Mouse (Mus musculus): ENCODE measurements at regions not wholly inside any gene's neighbourhood (a gene's known extent, or its start where the extent isn't known, plus 50 kb on each side); places are given as distances from the start of the nearest gene placed in this dataset.
"Not testable (repeated sequence)": the region's sequence is repeated elsewhere in the genome, so short reads cannot be mapped to it uniquely, and the experiment has no call there.

GRCm38 (mm10) chr7:113689131-113689530 is 76.7 kb upstream of the Spon1 start:
- no peak for TF ChIP-seq CTCF (IDR thresholded peaks at IDR 0.05; ENCODE audit: extremely low read depth, insufficient read depth, low read length)
- no peak for TF ChIP-seq POLR2A (IDR thresholded peaks at IDR 0.05; ENCODE audit: extremely low read depth, insufficient read depth, low read length)
- H3K4me1 ChIP-seq (ENCODE audit: control insufficient read depth, insufficient read depth, low read length), result no peaks in the 10 kb centered on the region
- H3K27ac ChIP-seq (ENCODE audit: insufficient read depth, low read length), result no peak overlapping the region
- H3K4me3 ChIP-seq (ENCODE audit: insufficient read depth, low read length), result no peak overlapping the region

- Histone ChIP-seq H3K27ac (ENCODE audit: insufficient read depth, low read length) (no peak overlapping the region), H3K4me1 (ENCODE audit: control insufficient read depth, insufficient read depth, low read length) (no peaks in the 10 kb centered on the region), H3K4me3 (ENCODE audit: insufficient read depth, low read length) (no peak overlapping the region)
- TF ChIP-seq POLR2A (IDR thresholded peaks at IDR 0.05; ENCODE audit: extremely low read depth, insufficient read depth, low read length) (no peak), CTCF (IDR thresholded peaks at IDR 0.05; ENCODE audit: extremely low read depth, insufficient read depth, low read length) (no peak)
Observed at GRCm38 (mm10) chr7:113691756-113692155, 74.0 kb upstream of the Spon1 start.

- Histone ChIP-seq H3K27ac (ENCODE audit: insufficient read depth, low read length) (no peak overlapping the region), H3K4me3 (ENCODE audit: insufficient read depth, low read length) (no peak overlapping the region), H3K4me1 (ENCODE audit: control insufficient read depth, insufficient read depth, low read length) (no peaks in the 10 kb centered on the region)
- TF ChIP-seq CTCF (IDR thresholded peaks at IDR 0.05; ENCODE audit: extremely low read depth, insufficient read depth, low read length), result no peak
- no peak for TF ChIP-seq POLR2A (IDR thresholded peaks at IDR 0.05; ENCODE audit: extremely low read depth, insufficient read depth, low read length)
Observed at GRCm38 (mm10) chr7:113693526-113693925, 72.3 kb upstream of the Spon1 start.

- no peak for TF ChIP-seq CTCF (IDR thresholded peaks at IDR 0.05; ENCODE audit: extremely low read depth, insufficient read depth, low read length)
- no peak for TF ChIP-seq POLR2A (IDR thresholded peaks at IDR 0.05; ENCODE audit: extremely low read depth, insufficient read depth, low read length)
- Histone ChIP-seq H3K4me1 (ENCODE audit: control insufficient read depth, insufficient read depth, low read length) (no peaks in the 10 kb centered on the region), H3K27ac (ENCODE audit: insufficient read depth, low read length) (no peak overlapping the region), H3K4me3 (ENCODE audit: insufficient read depth, low read length) (no peak overlapping the region)
Observed at GRCm38 (mm10) chr7:113694466-113694865, 71.3 kb upstream of the Spon1 start.

- H3K4me3 ChIP-seq (ENCODE audit: insufficient read depth, low read length), result no peak overlapping the region
Observed at GRCm38 (mm10) chr7:113705929-113706328, 59.9 kb upstream of the Spon1 start.

GRCm38 (mm10) chr7:113707596-113707995 is 58.2 kb upstream of the Spon1 start:
- Histone ChIP-seq H3K4me3 (ENCODE audit: insufficient read depth, low read length) (no peak overlapping the region), H3K4me1 (ENCODE audit: control insufficient read depth, insufficient read depth, low read length) (peaks cover 2% of the 10 kb centered on the region; the same call in 1 of the 2 replicates), H3K27ac (ENCODE audit: insufficient read depth, low read length) (no peak overlapping the region)
- TF ChIP-seq POLR2A (IDR thresholded peaks at IDR 0.05; ENCODE audit: extremely low read depth, insufficient read depth, low read length) (no peak), CTCF (IDR thresholded peaks at IDR 0.05; ENCODE audit: extremely low read depth, insufficient read depth, low read length) (no peak)

More at GRCm38 (mm10) chr7:113705929-113706328, 59.9 kb upstream of the Spon1 start:
- no peak overlapping the region for H3K27ac ChIP-seq (ENCODE audit: insufficient read depth, low read length)
- H3K4me1 ChIP-seq (ENCODE audit: control insufficient read depth, insufficient read depth, low read length), result no peaks in the 10 kb centered on the region
- TF ChIP-seq CTCF (IDR thresholded peaks at IDR 0.05; ENCODE audit: extremely low read depth, insufficient read depth, low read length) (no peak), POLR2A (IDR thresholded peaks at IDR 0.05; ENCODE audit: extremely low read depth, insufficient read depth, low read length) (no peak)

GRCm38 (mm10) chr7:113710541-113711270 is 55.1 kb upstream of the Spon1 start:
- TF ChIP-seq CTCF (IDR thresholded peaks at IDR 0.05; ENCODE audit: extremely low read depth, insufficient read depth, low read length) (no peak), POLR2A (IDR thresholded peaks at IDR 0.05; ENCODE audit: extremely low read depth, insufficient read depth, low read length) (no peak)
- Histone ChIP-seq H3K4me1 (ENCODE audit: control insufficient read depth, insufficient read depth, low read length) (peaks cover 2% of the 10 kb centered on the region; the same call in 1 of the 2 replicates), H3K27ac (ENCODE audit: insufficient read depth, low read length) (no peak overlapping the region)

GRCm38 (mm10) chr7:113711356-113711755 is 54.4 kb upstream of the Spon1 start:
- H3K4me3 ChIP-seq (ENCODE audit: insufficient read depth, low read length); H3K4me1 ChIP-seq (ENCODE audit: control insufficient read depth, insufficient read depth, low read length); H3K27ac ChIP-seq (ENCODE audit: insufficient read depth, low read length): not testable (repeated sequence)

More at GRCm38 (mm10) chr7:113710541-113711270, 55.1 kb upstream of the Spon1 start:
- no peak overlapping the region for H3K4me3 ChIP-seq (ENCODE audit: insufficient read depth, low read length)

Measured in cortical plate, adult 2 months (tissue).